Mouse (Mus musculus) ES-Bruce4 (cell line): Measurements from ENCODE around the gene Il12b. TPM values are rescaled to one million over a fixed set of nuclear protein-coding genes. Genes with fewer than 3 reads are reported as not detected.

Source experiments
- H3K27ac ChIP-seq: 2 replicates; pipeline ENCODE4 v1.5.1; 2012; ENCODE audit warnings: low read length, inconsistent platforms; ENCODE audit not compliant: insufficient read depth
- H3K27me3 ChIP-seq: 2 replicates; pipeline ENCODE4 v1.6.1; 2012; ENCODE audit warnings: mild to moderate bottlenecking, low read length, inconsistent platforms; ENCODE audit not compliant: control insufficient read depth, poor library complexity, insufficient read depth, severe bottlenecking
- H3K36me3 ChIP-seq: 2 replicates; pipeline ENCODE4 v1.6.1; 2012; ENCODE audit warnings: inconsistent platforms, mild to moderate bottlenecking, low read length, moderate library complexity; ENCODE audit not compliant: control insufficient read depth, poor library complexity, insufficient read depth, severe bottlenecking
- H3K4me1 ChIP-seq: one replicate; pipeline ENCODE4 v1.8.1; 2011; ENCODE audit warnings: low read length; ENCODE audit not compliant: control insufficient read depth, insufficient read depth
- H3K4me3 ChIP-seq: 2 replicates; pipeline ENCODE4 v1.5.1; 2011; ENCODE audit warnings: low read depth, mild to moderate bottlenecking, low read length
- H3K9ac ChIP-seq: 2 replicates; pipeline ENCODE4 v1.6.1; 2012; ENCODE audit warnings: low read depth, mild to moderate bottlenecking, inconsistent platforms; ENCODE audit not compliant: poor library complexity, severe bottlenecking
- H3K9me3 ChIP-seq: replicated peaks from 2 replicates; pipeline ENCODE4 v1.6.1; 2012; ENCODE audit warnings: mild to moderate bottlenecking, low read length, inconsistent platforms; ENCODE audit not compliant: control insufficient read depth, poor library complexity, insufficient read depth, severe bottlenecking
- CTCF ChIP-seq: IDR thresholded peaks from one replicate; pipeline ENCODE4 v1.8.1; 2011; ENCODE audit warnings: low read depth, low read length
- EP300 ChIP-seq: IDR thresholded peaks from 2 replicates; pipeline ENCODE4 v1.6.1; 2011; ENCODE audit warnings: low read depth, low read length; ENCODE audit not compliant: insufficient read depth
- POLR2A ChIP-seq: IDR thresholded peaks from one replicate; pipeline ENCODE4 v1.8.1; 2011; ENCODE audit warnings: low read length; ENCODE audit not compliant: insufficient read depth
- polyA plus RNA-seq: library from polyadenylated mRNA; stranded (reverse); fragments of >200 nt; gene quantifications from 2 replicates; pipeline ENCODE4 v1.2.4, GENCODE M21; 2011; ENCODE audit warnings: low read depth; ENCODE audit not compliant: missing spikeins, insufficient read depth, insufficient read length

Il12b gene
- polyA plus RNA-seq, 1 experiment: not detected

GRCm38 (mm10) chr11:44405961-44406360 lies 6.1 kb downstream of the Il12b start:
- no peaks in the 10 kb centered on the region for H3K9me3 ChIP-seq
- no peaks in the 10 kb centered on the region for H3K36me3 ChIP-seq
- no peak overlapping the region for H3K4me3 ChIP-seq
- TF ChIP-seq POLR2A: no peak
- TF ChIP-seq CTCF: no peak
- no peak for TF ChIP-seq EP300
- no peak overlapping the region for H3K27ac ChIP-seq
- no peak overlapping the region for H3K9ac ChIP-seq
- no peaks in the 10 kb centered on the region for H3K27me3 ChIP-seq
- H3K4me1 ChIP-seq: no peaks in the 10 kb centered on the region

GRCm38 (mm10) chr11:44406457-44406856 lies 6.6 kb downstream of the Il12b start:
- no peak overlapping the region for H3K27ac ChIP-seq
- no peak for TF ChIP-seq EP300
- TF ChIP-seq CTCF: no peak
- no peak for TF ChIP-seq POLR2A
- H3K9me3 ChIP-seq: no peaks in the 10 kb centered on the region
- no peaks in the 10 kb centered on the region for H3K27me3 ChIP-seq
- no peaks in the 10 kb centered on the region for H3K4me1 ChIP-seq
- H3K9ac ChIP-seq: no peak overlapping the region
- H3K36me3 ChIP-seq: no peaks in the 10 kb centered on the region
- no peak overlapping the region for H3K4me3 ChIP-seq

GRCm38 (mm10) chr11:44408626-44409025 lies 8.8 kb downstream of the Il12b start:
- H3K4me3 ChIP-seq: no peak overlapping the region
- H3K36me3 ChIP-seq: no peaks in the 10 kb centered on the region
- H3K27me3 ChIP-seq: no peaks in the 10 kb centered on the region
- H3K9me3 ChIP-seq: no peaks in the 10 kb centered on the region
- TF ChIP-seq EP300 (no peak), POLR2A (no peak), CTCF (no peak)
- no peak overlapping the region for H3K9ac ChIP-seq
- H3K4me1 ChIP-seq: no peaks in the 10 kb centered on the region
- no peak overlapping the region for H3K27ac ChIP-seq

- Histone ChIP-seq H3K9me3 (no peaks in the 10 kb centered on the region), H3K4me3 (no peak overlapping the region), H3K27me3 (no peaks in the 10 kb centered on the region), H3K27ac (no peak overlapping the region), H3K4me1 (no peaks in the 10 kb centered on the region), H3K9ac (no peak overlapping the region), H3K36me3 (no peaks in the 10 kb centered on the region)
- TF ChIP-seq EP300 (no peak), CTCF (no peak), POLR2A (no peak)
Observed at GRCm38 (mm10) chr11:44410413-44410812, 10.6 kb downstream of the Il12b start.

- Histone ChIP-seq H3K27ac (no peak overlapping the region), H3K4me1 (no peaks in the 10 kb centered on the region), H3K9me3 (no peaks in the 10 kb centered on the region), H3K4me3 (no peak overlapping the region), H3K36me3 (no peaks in the 10 kb centered on the region), H3K9ac (no peak overlapping the region), H3K27me3 (no peaks in the 10 kb centered on the region)
- TF ChIP-seq POLR2A: no peak
- peak; percentile 13 for TF ChIP-seq CTCF
Observed at GRCm38 (mm10) chr11:44412276-44412675, 12.4 kb downstream of the Il12b start.

GRCm38 (mm10) chr11:44413371-44413770 lies 13.5 kb downstream of the Il12b start:
- Histone ChIP-seq H3K36me3 (no peaks in the 10 kb centered on the region), H3K27me3 (no peaks in the 10 kb centered on the region), H3K9me3 (no peaks in the 10 kb centered on the region), H3K27ac (no peak overlapping the region), H3K9ac (no peak overlapping the region), H3K4me1 (no peaks in the 10 kb centered on the region), H3K4me3 (no peak overlapping the region)
- TF ChIP-seq POLR2A (no peak), EP300 (no peak), CTCF (no peak)

GRCm38 (mm10) chr11:44414605-44415004 lies 14.7 kb downstream of the Il12b start:
- H3K9ac ChIP-seq: no peak overlapping the region
- TF ChIP-seq EP300 (no peak), POLR2A (no peak), CTCF (no peak)
- H3K27me3 ChIP-seq: no peaks in the 10 kb centered on the region
- H3K36me3 ChIP-seq: no peaks in the 10 kb centered on the region
- no peaks in the 10 kb centered on the region for H3K9me3 ChIP-seq
- H3K4me1 ChIP-seq: no peaks in the 10 kb centered on the region
- H3K4me3 ChIP-seq: no peak overlapping the region
- no peak overlapping the region for H3K27ac ChIP-seq
